Mouse (Mus musculus) E14TG2a.4 (cell line): ENCODE data around the gene Slc16a9.
A peak's percentile ranks its signal among the peaks of the same experiment; 100 is the strongest.

Experiments used
- H3K27me3 ChIP-seq: 2 replicates; pipeline ENCODE4 v1.6.1; 2014; ENCODE audit warnings: low read length, control low read depth; ENCODE audit not compliant: insufficient read depth
- H3K36me3 ChIP-seq: 2 replicates; pipeline ENCODE4 v1.6.1; 2014; ENCODE audit warnings: low read length, control low read depth; ENCODE audit not compliant: insufficient read depth
- H3K4me1 ChIP-seq: replicated peaks from 2 replicates; pipeline ENCODE4 v1.6.1; 2014; ENCODE audit warnings: low read depth, low read length, control low read depth
- H3K4me3 ChIP-seq: replicated peaks from 2 replicates; pipeline ENCODE4 v1.5.1; 2014; ENCODE audit warnings: mild to moderate bottlenecking, low read length
- H3K9me3 ChIP-seq: 2 replicates; pipeline ENCODE4 v1.6.1; 2014; ENCODE audit warnings: low read length, control low read depth
- CTCF ChIP-seq: conservative IDR thresholded peaks from 2 replicates; pipeline ENCODE4 v1.5.1; 2014; ENCODE audit warnings: low read length
- NANOG ChIP-seq: IDR thresholded peaks from 2 replicates; pipeline ENCODE4 v1.6.1; 2014; ENCODE audit warnings: borderline replicate concordance, low read length, mixed read lengths
- POU5F1 ChIP-seq: IDR thresholded peaks from 2 replicates; pipeline ENCODE4 v1.6.1; 2014; ENCODE audit warnings: low read length, borderline replicate concordance

Gene Slc16a9

GRCm38 (mm10) chr10:70237936-70238335, 7.0 kb upstream of the Slc16a9 start:
- Histone ChIP-seq H3K4me3 (no peak overlapping the region), H3K9me3 (peaks cover 5% of the 10 kb centered on the region), H3K4me1 (peaks cover 6% of the 10 kb centered on the region), H3K27me3 (peaks cover 25% of the 10 kb centered on the region), H3K36me3 (no peaks in the 10 kb centered on the region)
- TF ChIP-seq NANOG (no peak), CTCF (no peak), POU5F1 (no peak)

GRCm38 (mm10) chr10:70242751-70243444, 2.0 kb upstream of the Slc16a9 start:
- Histone ChIP-seq H3K9me3 (no peaks in the 10 kb centered on the region), H3K27me3 (peaks cover 66% of the 10 kb centered on the region), H3K4me3 (0 out of 2 replicates have a peak overlapping the region, but pooled peaks have one; percentile 3), H3K36me3 (no peaks in the 10 kb centered on the region), H3K4me1 (peaks cover 34% of the 10 kb centered on the region)
- TF ChIP-seq POU5F1, result no peak
- no peak for TF ChIP-seq CTCF
- no peak for TF ChIP-seq NANOG

GRCm38 (mm10) chr10:70245559-70245945, 652 bp downstream of the Slc16a9 start:
- peaks cover 34% of the 10 kb centered on the region for H3K4me1 ChIP-seq
- H3K27me3 ChIP-seq, result peaks cover 81% of the 10 kb centered on the region
- H3K9me3 ChIP-seq, result peaks cover 7% of the 10 kb centered on the region
- H3K4me3 ChIP-seq, result peak overlapping the region; percentile 81
- no peaks in the 10 kb centered on the region for H3K36me3 ChIP-seq
- TF ChIP-seq NANOG, result no peak
- TF ChIP-seq POU5F1, result no peak
- TF ChIP-seq CTCF, result no peak

GRCm38 (mm10) chr10:70246076-70246475, 1.2 kb downstream of the Slc16a9 start:
- Histone ChIP-seq H3K4me3 (peak overlapping the region; percentile 81), H3K4me1 (peaks cover 34% of the 10 kb centered on the region)
- TF ChIP-seq CTCF (no peak), POU5F1 (no peak), NANOG (no peak)

GRCm38 (mm10) chr10:70250354-70250753, 5.5 kb downstream of the Slc16a9 start:
- no peaks in the 10 kb centered on the region for H3K36me3 ChIP-seq
- H3K9me3 ChIP-seq, result peaks cover 7% of the 10 kb centered on the region
- no peak for TF ChIP-seq CTCF
- TF ChIP-seq NANOG, result no peak
- H3K4me3 ChIP-seq, result no peak overlapping the region
- peaks cover 53% of the 10 kb centered on the region for H3K27me3 ChIP-seq
- peaks cover 14% of the 10 kb centered on the region for H3K4me1 ChIP-seq

More at GRCm38 (mm10) chr10:70246076-70246475, 1.2 kb downstream of the Slc16a9 start:
- peaks cover 84% of the 10 kb centered on the region for H3K27me3 ChIP-seq
- peaks cover 7% of the 10 kb centered on the region for H3K9me3 ChIP-seq
- H3K36me3 ChIP-seq, result no peaks in the 10 kb centered on the region

GRCm38 (mm10) chr10:70250766-70251165, 5.9 kb downstream of the Slc16a9 start:
- Histone ChIP-seq H3K4me1 (peaks cover 12% of the 10 kb centered on the region), H3K9me3 (peaks cover 7% of the 10 kb centered on the region), H3K4me3 (no peak overlapping the region), H3K36me3 (no peaks in the 10 kb centered on the region), H3K27me3 (peaks cover 49% of the 10 kb centered on the region)
- TF ChIP-seq POU5F1 (no peak), NANOG (no peak), CTCF (no peak)

- peaks cover 7% of the 10 kb centered on the region for H3K9me3 ChIP-seq
- no peak overlapping the region for H3K4me3 ChIP-seq
- H3K27me3 ChIP-seq, result peaks cover 18% of the 10 kb centered on the region
- TF ChIP-seq NANOG, result no peak
- no peak for TF ChIP-seq CTCF
- no peak for TF ChIP-seq POU5F1
- H3K36me3 ChIP-seq, result no peaks in the 10 kb centered on the region
- H3K4me1 ChIP-seq, result peaks cover 13% of the 10 kb centered on the region
Observed at GRCm38 (mm10) chr10:70254666-70255065, 9.8 kb downstream of the Slc16a9 start.

- TF ChIP-seq NANOG, result no peak
- peak; percentile 44 for TF ChIP-seq CTCF
- no peaks in the 10 kb centered on the region for H3K36me3 ChIP-seq
- peaks cover 20% of the 10 kb centered on the region for H3K4me1 ChIP-seq
- no peaks in the 10 kb centered on the region for H3K9me3 ChIP-seq
- H3K4me3 ChIP-seq, result peak overlapping the region; percentile 39; the same call in 1 of the 2 replicates
- peaks cover 8% of the 10 kb centered on the region for H3K27me3 ChIP-seq
Observed at GRCm38 (mm10) chr10:70255601-70256210, 10.8 kb downstream of the Slc16a9 start.

GRCm38 (mm10) chr10:70257029-70257428, 12.1 kb downstream of the Slc16a9 start:
- no peak overlapping the region for H3K4me3 ChIP-seq
- no peaks in the 10 kb centered on the region for H3K9me3 ChIP-seq
- no peaks in the 10 kb centered on the region for H3K27me3 ChIP-seq
- no peak for TF ChIP-seq POU5F1
- no peak for TF ChIP-seq NANOG
- no peak for TF ChIP-seq CTCF
- H3K36me3 ChIP-seq, result no peaks in the 10 kb centered on the region
- H3K4me1 ChIP-seq, result peaks cover 33% of the 10 kb centered on the region
